Mouse (Mus musculus) megakaryocyte, embryonic 14.5 days (primary cell): ENCODE results near the gene Sycn. TPM values are rescaled to one million over a fixed set of nuclear protein-coding genes. Genes with fewer than 3 reads are reported as not detected.

Source experiments
- H3K27me3 ChIP-seq: replicated peaks from 2 replicates; pipeline ENCODE3; 2012; ENCODE audit warnings: inconsistent platforms
- H3K36me3 ChIP-seq: replicated peaks from 2 replicates; pipeline ENCODE3; 2012; ENCODE audit warnings: low read length, inconsistent platforms, mixed read lengths
- H3K4me1 ChIP-seq: 2 replicates; pipeline ENCODE4 v1.6.1; 2012; ENCODE audit warnings: inconsistent platforms
- H3K4me3 ChIP-seq: replicated peaks from 2 replicates; pipeline ENCODE3; 2012; ENCODE audit warnings: moderate library complexity, mild to moderate bottlenecking, inconsistent platforms
- H3K9me3 ChIP-seq: 2 replicates; pipeline ENCODE4 v1.6.1; 2012; ENCODE audit warnings: inconsistent platforms
- FLI1 ChIP-seq: IDR thresholded peaks from 2 replicates; pipeline ENCODE4 v1.6.1; 2012; ENCODE audit warnings: low read length, inconsistent platforms, mixed read lengths
- GATA1 ChIP-seq: IDR thresholded peaks from 3 replicates; pipeline ENCODE4 v1.6.1; 2012; ENCODE audit warnings: mixed read lengths, low read length, inconsistent platforms, borderline replicate concordance
- polyA plus RNA-seq: library from polyadenylated mRNA; stranded (reverse); fragments of >175 nt; gene quantifications from 2 replicates; pipeline ENCODE4 v1.2.3, GENCODE M21; 2012; ENCODE audit warnings: low replicate concordance; ENCODE audit not compliant: insufficient read depth

Gene Sycn
- polyA plus RNA-seq, 1 experiment = not detected

- TF ChIP-seq FLI1 (no peak), GATA1 (no peak)
- Histone ChIP-seq H3K36me3 (peaks cover 46% of the 10 kb centered on the region), H3K27me3 (no peaks in the 10 kb centered on the region), H3K4me1 (peaks cover 60% of the 10 kb centered on the region), H3K9me3 (no peaks in the 10 kb centered on the region), H3K4me3 (no peak overlapping the region)
Observed at GRCm38 (mm10) chr7:28558486-28558885, 17.8 kb downstream of the Sycn start.

GRCm38 (mm10) chr7:28560856-28561255, 20.2 kb downstream of the Sycn start:
- H3K27me3 ChIP-seq = no peaks in the 10 kb centered on the region
- H3K4me3 ChIP-seq = no peak overlapping the region
- peaks cover 69% of the 10 kb centered on the region for H3K36me3 ChIP-seq
- no peak for TF ChIP-seq GATA1
- TF ChIP-seq FLI1 = no peak
- H3K9me3 ChIP-seq = no peaks in the 10 kb centered on the region
- peaks cover 70% of the 10 kb centered on the region for H3K4me1 ChIP-seq

- H3K4me3 ChIP-seq = no peak overlapping the region
- TF ChIP-seq FLI1 = no peak
- no peak for TF ChIP-seq GATA1
- H3K27me3 ChIP-seq = no peaks in the 10 kb centered on the region
- H3K4me1 ChIP-seq = peaks cover 70% of the 10 kb centered on the region
- H3K9me3 ChIP-seq = no peaks in the 10 kb centered on the region
- H3K36me3 ChIP-seq = peaks cover 80% of the 10 kb centered on the region
Observed at GRCm38 (mm10) chr7:28561967-28562366, 21.3 kb downstream of the Sycn start.

GRCm38 (mm10) chr7:28562371-28562770, 21.7 kb downstream of the Sycn start:
- H3K27me3 ChIP-seq = no peaks in the 10 kb centered on the region
- H3K36me3 ChIP-seq = peaks cover 84% of the 10 kb centered on the region
- TF ChIP-seq FLI1 (no peak), GATA1 (no peak)
- no peak overlapping the region for H3K4me3 ChIP-seq
- peaks cover 70% of the 10 kb centered on the region for H3K4me1 ChIP-seq
- no peaks in the 10 kb centered on the region for H3K9me3 ChIP-seq

GRCm38 (mm10) chr7:28562951-28563350, 22.3 kb downstream of the Sycn start:
- H3K9me3 ChIP-seq = no peaks in the 10 kb centered on the region
- H3K27me3 ChIP-seq = no peaks in the 10 kb centered on the region
- peaks cover 90% of the 10 kb centered on the region for H3K36me3 ChIP-seq
- H3K4me1 ChIP-seq = peaks cover 70% of the 10 kb centered on the region
- TF ChIP-seq FLI1 (no peak), GATA1 (no peak)
- H3K4me3 ChIP-seq = no peak overlapping the region

- TF ChIP-seq GATA1 (no peak), FLI1 (no peak)
- peaks cover 60% of the 10 kb centered on the region for H3K4me1 ChIP-seq
- H3K36me3 ChIP-seq = peaks cover 87% of the 10 kb centered on the region
Observed at GRCm38 (mm10) chr7:28565407-28565806, 24.7 kb downstream of the Sycn start.

GRCm38 (mm10) chr7:28567539-28567938, 26.9 kb downstream of the Sycn start:
- H3K4me1 ChIP-seq = peaks cover 65% of the 10 kb centered on the region
- no peaks in the 10 kb centered on the region for H3K9me3 ChIP-seq
- TF ChIP-seq GATA1 = no peak
- peaks cover 70% of the 10 kb centered on the region for H3K36me3 ChIP-seq
- H3K4me3 ChIP-seq = no peak overlapping the region
- H3K27me3 ChIP-seq = no peaks in the 10 kb centered on the region

More at GRCm38 (mm10) chr7:28565407-28565806, 24.7 kb downstream of the Sycn start:
- H3K27me3 ChIP-seq = no peaks in the 10 kb centered on the region
- H3K9me3 ChIP-seq = no peaks in the 10 kb centered on the region
- H3K4me3 ChIP-seq = no peak overlapping the region

- TF ChIP-seq GATA1 (no peak), FLI1 (no peak)
- Histone ChIP-seq H3K36me3 (peaks cover 63% of the 10 kb centered on the region), H3K4me1 (peaks cover 67% of the 10 kb centered on the region)
Observed at GRCm38 (mm10) chr7:28568253-28568652, 27.6 kb downstream of the Sycn start.

GRCm38 (mm10) chr7:28570291-28570981, 29.8 kb downstream of the Sycn start:
- TF ChIP-seq GATA1 (no peak), FLI1 (no peak)
- Histone ChIP-seq H3K27me3 (no peaks in the 10 kb centered on the region), H3K4me1 (peaks cover 82% of the 10 kb centered on the region), H3K36me3 (peaks cover 41% of the 10 kb centered on the region), H3K9me3 (no peaks in the 10 kb centered on the region), H3K4me3 (peak overlapping the region; percentile 26)

More at GRCm38 (mm10) chr7:28568253-28568652, 27.6 kb downstream of the Sycn start:
- Histone ChIP-seq H3K27me3 (no peaks in the 10 kb centered on the region), H3K9me3 (no peaks in the 10 kb centered on the region), H3K4me3 (no peak overlapping the region)

- Histone ChIP-seq H3K36me3 (peaks cover 34% of the 10 kb centered on the region), H3K4me1 (peaks cover 82% of the 10 kb centered on the region), H3K9me3 (no peaks in the 10 kb centered on the region), H3K4me3 (no peak overlapping the region), H3K27me3 (no peaks in the 10 kb centered on the region)
- TF ChIP-seq FLI1 (no peak), GATA1 (no peak)
Observed at GRCm38 (mm10) chr7:28570982-28571682, 30.4 kb downstream of the Sycn start.
